ENCODE assay signal across 19 mouse cellular contexts in genomic region chr17:78050203-78050602, GRCm38 (mm10).
DNase-seq lines count a peak whose midpoint lies in the region; ATAC-seq and TF ChIP-seq lines count a peak whose summit lies in the region.
"Had no signal": no experiment of that assay in that cellular context is flagged by ENCODE, and none has a peak within 500 bp of the region (broad histone marks: within the 10 kb centered on the region; RNA-seq: fewer than 3 reads in every experiment).

No protein-coding gene starts in this region.

- no peaks in the 10 kb centered on the region for H3K27me3 ChIP-seq in heart, adult 2 months (ENCODE audit: control insufficient read depth, insufficient read depth, low read length)
- no peaks in the 10 kb centered on the region for H3K27me3 ChIP-seq in heart, embryonic 11.5 days (ENCODE audit: control insufficient read depth, insufficient read depth, low read length)
- H3K27me3 ChIP-seq in lung, embryonic 14.5 days (ENCODE audit: insufficient read depth, low read length), result no peaks in the 10 kb centered on the region
- H3K27me3 ChIP-seq: liver, embryonic 15.5 days; midbrain, embryonic 12.5 days had no signal

- no peak for DNase-seq in heart, adult 2 months
- DNase-seq in lung, embryonic 14.5 days, result no peak
- DNase-seq in lung, postnatal 14 days, result no peak
- no peak for DNase-seq in urinary bladder, adult 2 months (ENCODE audit: low spot score)
- no peak for DNase-seq in adrenal gland, postnatal 25 days
- DNase-seq in layer of hippocampus, adult 9-11 months, result no peak
- DNase-seq: adrenal gland, adult 8-10 months; B cell, adult 2 months; cerebellum, adult 8-10 months; gastrocnemius, postnatal 14 days; lung, postnatal 4 days; thymus, postnatal 4 days had no signal

- H3K9ac ChIP-seq in heart, adult 2 months (ENCODE audit: low read depth, low read length), result no peak overlapping the region
- H3K9ac ChIP-seq in heart, embryonic 11.5 days (ENCODE audit: low read depth, low read length), result no peak overlapping the region
- H3K9ac ChIP-seq in lung, embryonic 14.5 days, result no peak overlapping the region
- H3K9ac ChIP-seq: liver, embryonic 15.5 days; midbrain, embryonic 12.5 days had no signal

- H3K79me2 ChIP-seq in heart, adult 2 months (replicated peaks; ENCODE audit: control insufficient read depth, insufficient read depth, low read length), result no peaks in the 10 kb centered on the region

- no peak overlapping the region for H3K4me3 ChIP-seq in heart, adult 2 months
- H3K4me3 ChIP-seq in heart, embryonic 11.5 days (ENCODE audit: low read depth, low read length), result no peak overlapping the region
- no peak overlapping the region for H3K4me3 ChIP-seq in lung, embryonic 14.5 days (ENCODE audit: low read depth, low read length)
- H3K4me3 ChIP-seq: forebrain, embryonic 10.5 days; heart, embryonic 10.5 days; liver, embryonic 15.5 days; midbrain, embryonic 12.5 days had no signal

- no peak overlapping the region for H3K4me2 ChIP-seq in heart, embryonic 11.5 days
- H3K4me2 ChIP-seq in lung, embryonic 14.5 days, result no peak overlapping the region
- H3K4me2 ChIP-seq: liver, embryonic 15.5 days; midbrain, embryonic 12.5 days had no signal

- WGBS in heart, adult 2 months, result 83% methylated on average over 7 of the region's 7 CpGs
- WGBS in heart, embryonic 11.5 days (ENCODE audit: insufficient replicate concordance), result 79% methylated on average over 7 of the region's 7 CpGs
- 86% methylated on average over 7 of the region's 7 CpGs for WGBS in lung, embryonic 14.5 days

- no peak overlapping the region for H3K27ac ChIP-seq in heart, adult 2 months
- H3K27ac ChIP-seq in heart, embryonic 11.5 days (ENCODE audit: low read depth, low read length), result no peak overlapping the region
- no peak overlapping the region for H3K27ac ChIP-seq in lung, embryonic 14.5 days (ENCODE audit: low read depth)
- H3K27ac ChIP-seq: forebrain, embryonic 10.5 days; heart, embryonic 10.5 days; liver, embryonic 15.5 days; midbrain, embryonic 12.5 days had no signal

- TF ChIP-seq CTCF in heart, adult 2 months (IDR thresholded peaks at IDR 0.05), result peak; percentile 44
- peak; percentile 8; the same call in 1 of the 2 replicates for TF ChIP-seq CTCF in lung, embryonic 14.5 days (IDR thresholded peaks at IDR 0.05; ENCODE audit: low read depth)

- no peaks in the 10 kb centered on the region for H3K9me3 ChIP-seq in heart, embryonic 11.5 days (replicated peaks; ENCODE audit: control insufficient read depth, low read length)
- no peaks in the 10 kb centered on the region for H3K9me3 ChIP-seq in lung, embryonic 14.5 days (ENCODE audit: low read depth, low read length)
- H3K9me3 ChIP-seq: forebrain, embryonic 10.5 days; heart, embryonic 10.5 days; liver, embryonic 15.5 days; midbrain, embryonic 12.5 days had no signal

- intact Hi-C loops in heart, adult 2 months (cut with DNase I), result loop anchor here (5.0 kb wide), 1 partner anchor 407 kb away; no protein-coding TSS in a partner anchor

- H3K4me1 ChIP-seq in heart, adult 2 months (ENCODE audit: control insufficient read depth, insufficient read depth, low read length), result no peaks in the 10 kb centered on the region
- no peaks in the 10 kb centered on the region for H3K4me1 ChIP-seq in heart, embryonic 11.5 days (ENCODE audit: control insufficient read depth, insufficient read depth, low read length)
- H3K4me1 ChIP-seq in lung, embryonic 14.5 days (ENCODE audit: insufficient read depth), result no peaks in the 10 kb centered on the region
- H3K4me1 ChIP-seq: forebrain, embryonic 10.5 days; heart, embryonic 10.5 days; liver, embryonic 15.5 days; midbrain, embryonic 12.5 days had no signal

- H3K36me3 ChIP-seq in heart, adult 2 months (ENCODE audit: control insufficient read depth, insufficient read depth, low read length), result no peaks in the 10 kb centered on the region
- H3K36me3 ChIP-seq in heart, embryonic 11.5 days (ENCODE audit: control insufficient read depth, insufficient read depth, low read length), result no peaks in the 10 kb centered on the region
- H3K36me3 ChIP-seq in lung, embryonic 14.5 days (ENCODE audit: insufficient read depth), result no peaks in the 10 kb centered on the region
- H3K36me3 ChIP-seq: forebrain, embryonic 10.5 days; heart, embryonic 10.5 days; liver, embryonic 15.5 days; midbrain, embryonic 12.5 days had no signal

- no peak for TF ChIP-seq EP300 in heart, adult 2 months (IDR thresholded peaks at IDR 0.05; ENCODE audit: insufficient read depth, low read depth, low read length)

- TF ChIP-seq POLR2A in heart, adult 2 months (IDR thresholded peaks at IDR 0.05; ENCODE audit: insufficient read depth, low read depth, low read length), result no peak

- ATAC-seq in heart, embryonic 11.5 days (replicated peaks; ENCODE audit: insufficient number of reproducible peaks, low FRiP score, low TSS enrichment), result no peak
- no peak for ATAC-seq in lung, embryonic 14.5 days (ENCODE audit: insufficient read depth)
- peak; percentile 37; the same call in 1 of the 2 replicates for ATAC-seq in granulocyte monocyte progenitor cell, adult 5-6 weeks (replicated peaks; ENCODE audit: poor library complexity, severe bottlenecking)
- ATAC-seq: hindbrain, embryonic 16.5 days had no signal
